Mouse (Mus musculus) frontal cortex, adult 2 months (tissue): Measurements from ENCODE around the gene Grm4. TPM values are rescaled to one million over a fixed set of nuclear protein-coding genes. Genes with fewer than 3 reads are reported as not detected.
A peak's percentile ranks its signal among the peaks of the same experiment; 100 is the strongest.

Source experiments
- DNase-seq, 2 experiments: peaks; one replicate each; pipeline ENCODE4 v3.0.0; 2022; ENCODE audit warnings: low spot score in 1 of 2; ENCODE audit errors: extremely low spot score in 1 of 2
- polyA plus RNA-seq: library from polyadenylated mRNA; depleted of rRNA; stranded (reverse); fragments of >200 nt; gene quantifications from 2 replicates; pipeline ENCODE4 v1.2.3, GENCODE M21; 2012; rRNA removed

The Grm4 gene
- 39.8 and 50.2 TPM in 2 replicates for polyA plus RNA-seq

DNA sequence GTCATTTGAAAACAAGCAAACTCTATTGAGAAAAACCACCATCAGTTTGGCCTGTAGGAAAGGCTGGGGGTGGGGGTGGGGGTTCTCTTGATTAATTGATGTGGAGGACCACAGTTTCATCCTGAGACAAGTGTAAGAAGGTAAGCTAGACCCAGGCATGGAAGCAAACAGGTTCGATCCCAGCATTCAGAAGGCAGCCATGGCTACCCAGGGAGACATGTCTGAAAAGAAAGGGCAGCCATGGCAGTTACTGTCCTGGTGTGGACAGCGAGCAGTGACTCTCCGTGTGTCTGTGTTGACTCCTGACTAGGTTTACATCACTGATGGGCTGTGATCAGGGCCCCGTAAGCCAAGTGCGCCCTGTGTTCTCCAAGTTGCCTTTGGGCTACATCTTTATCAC, at the start of gene Grm4:
TSS of gene Grm4 (minus strand) at position 101 of the 400 bp plus-strand sequence.
- no peak for DNase-seq

GRCm38 (mm10) chr17:27568228-27568627, 47.0 kb upstream of the Grm4 start:
- DNase-seq, result no peak

GRCm38 (mm10) chr17:27565942-27566267, 44.7 kb upstream of the Grm4 start:
- no peak for DNase-seq

- peak; percentile 84 to 97 for DNase-seq
Measured at GRCm38 (mm10) chr17:27565163-27565941, 44.1 kb upstream of the Grm4 start, which contains the start of gene AI413582. TSS of gene AI413582 (minus strand) at chr17:27565756.

DNA sequence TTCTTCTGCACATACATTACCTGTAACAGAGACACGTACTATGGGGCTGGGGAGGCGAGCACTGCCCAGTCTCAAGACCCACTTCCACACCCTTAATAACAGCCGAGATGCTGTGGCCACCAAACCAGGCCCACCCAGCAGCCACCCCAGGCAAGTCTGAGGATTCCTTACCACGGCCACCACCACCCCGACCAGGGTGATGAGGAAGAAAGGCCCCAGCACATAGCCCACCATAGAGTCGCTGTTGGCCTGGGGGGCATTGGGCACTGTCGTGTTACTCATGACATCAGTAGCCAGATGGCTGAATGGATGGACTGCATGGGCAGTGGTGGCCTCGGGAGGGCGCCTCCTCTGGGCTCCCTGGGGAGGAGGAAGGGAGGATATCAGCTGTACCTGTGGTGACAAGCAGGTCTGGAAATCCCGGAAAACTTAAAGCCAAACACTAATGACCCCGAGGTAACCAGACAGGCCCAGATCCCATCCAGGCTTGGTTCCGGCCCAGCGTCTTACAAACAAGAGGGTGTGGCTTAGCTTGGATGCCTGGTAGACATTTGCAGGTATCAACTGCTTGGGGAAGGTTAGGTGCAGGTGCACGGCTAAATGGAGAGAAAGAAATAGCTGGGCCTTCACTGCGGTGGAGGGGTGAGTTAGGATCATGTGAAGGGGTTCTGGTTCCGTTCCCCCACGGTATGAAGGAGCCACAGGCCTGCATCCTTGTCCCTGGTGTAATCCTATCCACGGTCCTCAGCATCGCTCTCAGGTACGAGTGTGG, 43.4 kb upstream of the Grm4 start:
- no peak for DNase-seq

GRCm38 (mm10) chr17:27563771-27564244, 42.6 kb upstream of the Grm4 start:
- no peak for DNase-seq

- DNase-seq, result peak in 1 of 2 experiments; percentile 81
Measured at GRCm38 (mm10) chr17:27561809-27562526, 40.8 kb upstream of the Grm4 start.

DNA sequence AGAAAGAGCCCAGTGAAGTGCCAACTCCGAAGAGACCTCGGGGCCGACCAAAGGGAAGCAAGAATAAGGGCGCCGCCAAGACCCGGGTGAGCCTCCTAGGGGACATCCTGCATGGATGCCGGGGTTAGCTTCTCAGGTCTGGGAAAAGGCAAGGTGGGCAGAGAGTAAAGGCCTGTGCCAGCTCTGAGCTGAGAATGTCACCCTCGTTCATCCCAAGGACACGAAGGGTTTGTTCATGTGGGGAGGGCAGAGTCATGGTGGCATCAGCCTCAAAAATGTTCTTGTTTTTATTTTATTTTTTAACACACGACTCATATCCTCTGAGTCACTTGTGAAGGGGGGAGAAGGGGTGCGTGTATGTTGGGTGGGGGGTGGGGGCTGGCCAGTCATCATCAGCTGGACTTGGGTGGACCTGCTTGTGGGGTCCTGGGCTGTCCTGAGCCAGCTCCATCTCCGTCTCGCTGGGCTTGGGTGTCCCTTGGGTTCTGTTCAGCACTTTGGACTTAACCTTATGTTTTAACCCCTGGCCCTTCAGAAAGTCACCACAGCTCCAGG, 39.8 kb upstream of the Grm4 start:
- DNase-seq, result no peak

- DNase-seq, result no peak
Measured at GRCm38 (mm10) chr17:27559596-27559995, 38.4 kb upstream of the Grm4 start.

GRCm38 (mm10) chr17:27558845-27559244, 37.6 kb upstream of the Grm4 start:
- no peak for DNase-seq

- no peak for DNase-seq
Measured at GRCm38 (mm10) chr17:27557927-27558661, 36.9 kb upstream of the Grm4 start.

DNA sequence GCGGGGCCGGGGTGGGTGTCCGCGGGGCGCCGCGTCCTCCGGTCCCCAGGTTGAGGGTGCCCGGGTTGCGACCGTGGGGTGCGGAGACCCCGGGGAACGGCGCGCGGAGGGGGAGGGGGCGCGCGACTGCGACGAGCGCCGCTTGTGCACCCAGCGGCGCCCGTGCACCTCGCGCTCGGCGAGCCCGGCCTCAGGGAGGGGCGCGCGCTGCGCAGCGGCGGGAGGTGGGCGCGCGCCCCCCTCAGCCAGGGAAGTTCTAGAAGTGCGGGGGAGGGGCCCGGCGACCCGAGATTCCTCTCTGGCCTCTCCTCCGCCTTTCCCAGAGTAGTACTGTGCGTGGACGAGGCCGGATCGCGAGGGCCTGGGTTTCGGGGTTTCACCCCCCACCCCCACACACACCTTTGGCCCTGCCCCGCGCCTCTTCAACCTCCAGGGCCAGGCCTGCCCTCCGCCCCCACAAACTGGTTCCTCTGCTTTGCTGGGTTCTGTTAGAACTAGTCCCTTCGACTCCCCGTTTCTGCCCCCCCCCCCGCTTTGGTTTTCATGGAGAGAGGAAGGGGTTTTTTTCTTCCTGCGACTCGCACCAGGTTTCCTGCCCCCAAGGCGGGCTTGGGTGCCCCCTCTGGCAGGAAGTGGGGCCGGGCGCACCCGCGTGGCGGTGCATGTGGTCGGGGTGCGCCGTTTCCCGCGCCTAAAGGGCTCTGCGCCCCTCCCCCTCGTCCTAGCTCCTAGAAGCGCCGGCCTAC, 36.2 kb upstream of the Grm4 start:
- no peak for DNase-seq

DNA sequence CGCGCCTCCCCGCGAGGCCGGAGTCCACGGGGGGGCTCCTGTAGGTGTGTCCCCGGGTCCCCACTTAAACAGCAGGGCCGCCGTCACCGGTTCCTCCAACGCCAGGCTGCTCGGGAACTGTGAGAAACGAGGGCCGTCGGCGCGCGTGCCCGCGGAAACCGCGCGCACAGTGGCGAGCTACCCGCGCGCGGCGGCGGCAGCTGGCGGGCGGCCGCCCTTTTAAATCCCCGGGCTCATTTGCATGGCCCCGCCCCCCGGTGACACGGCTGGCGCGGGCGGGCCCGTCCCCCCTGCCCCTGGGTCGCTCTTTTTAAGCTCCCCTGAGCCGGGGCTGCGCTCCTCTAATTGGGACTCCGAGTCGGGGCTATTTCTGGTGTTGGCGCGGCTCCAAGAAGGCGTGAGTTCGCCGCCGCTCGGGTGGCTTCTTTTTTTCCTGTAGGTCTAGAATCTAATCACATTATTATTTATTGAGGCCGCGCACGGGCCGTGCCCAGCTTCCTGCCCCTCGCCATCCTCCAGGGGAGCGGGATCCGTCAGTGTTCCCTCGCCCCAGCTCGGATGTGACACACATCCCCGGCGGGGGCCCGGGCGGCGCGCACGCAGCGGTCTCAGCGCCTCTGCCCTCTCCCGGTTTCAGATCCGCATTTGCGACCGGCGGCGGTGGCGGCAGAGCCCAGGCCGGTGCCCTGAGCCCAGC, 35.3 kb upstream of the Grm4 start, which contains the start of gene Hmga1:
TSS of gene Hmga1 (plus strand) at position 183 of the 697 bp plus-strand sequence.
- peak in 1 of 2 experiments; percentile 79 for DNase-seq

GRCm38 (mm10) chr17:27555512-27556172, 34.4 kb upstream of the Grm4 start:
- DNase-seq, result no peak

GRCm38 (mm10) chr17:27555075-27555511, 33.9 kb upstream of the Grm4 start:
- DNase-seq, result no peak

- DNase-seq, result no peak
Measured at GRCm38 (mm10) chr17:27554062-27554960, 33.1 kb upstream of the Grm4 start.
